Mouse (Mus musculus) limb, embryonic 11.5 days (tissue): ENCODE data around the gene Prc1. TPM values are rescaled to one million over a fixed set of nuclear protein-coding genes. Genes with fewer than 3 reads are reported as not detected.

Experiments used
- ATAC-seq: fragments of 200-750 bp; cut with Nextera tagmentation; 2 replicates; pipeline ENCODE4 v1.8.0; 2017; ENCODE audit warnings: low read depth; ENCODE audit not compliant: insufficient number of reproducible peaks, low FRiP score, low TSS enrichment
- DNase-seq: peaks from one replicate; pipeline ENCODE4 v3.0.0-alpha.2; 2015; ENCODE audit warnings: low spot score
- H3K27ac ChIP-seq: fragments of 300-500 bp; sonication (generic); replicated peaks from 2 replicates; pipeline ENCODE4 v1.5.1; 2014; ENCODE audit warnings: low read depth, mild to moderate bottlenecking, low read length
- H3K27me3 ChIP-seq: fragments of 300-500 bp; sonication (generic); 2 replicates; pipeline ENCODE4 v1.6.1; 2014; ENCODE audit warnings: mild to moderate bottlenecking, low read length, mixed read lengths; ENCODE audit not compliant: control insufficient read depth, insufficient read depth
- H3K36me3 ChIP-seq: fragments of 300-500 bp; sonication (generic); 2 replicates; pipeline ENCODE4 v1.6.1; 2014; ENCODE audit warnings: mild to moderate bottlenecking, low read length, moderate library complexity, mixed read lengths; ENCODE audit not compliant: control insufficient read depth, insufficient read depth
- H3K4me1 ChIP-seq: fragments of 300-500 bp; sonication (generic); 2 replicates; pipeline ENCODE4 v1.6.1; 2014; ENCODE audit warnings: low read length, mixed read lengths; ENCODE audit not compliant: control insufficient read depth, insufficient read depth
- H3K4me2 ChIP-seq: fragments of 300-500 bp; sonication (generic); 2 replicates; pipeline ENCODE4 v1.6.1; 2014; ENCODE audit warnings: low read depth, mild to moderate bottlenecking, moderate library complexity; ENCODE audit not compliant: severe bottlenecking
- H3K4me3 ChIP-seq: fragments of 300-500 bp; sonication (generic); 2 replicates; pipeline ENCODE4 v1.5.1; 2014; ENCODE audit warnings: low read depth, low read length
- H3K9ac ChIP-seq: fragments of 300-500 bp; sonication (generic); 2 replicates; pipeline ENCODE4 v1.6.1; 2014; ENCODE audit warnings: mild to moderate bottlenecking, low read length
- H3K9me3 ChIP-seq: fragments of 300-500 bp; sonication (generic); 2 replicates; pipeline ENCODE4 v1.6.1; 2016; ENCODE audit warnings: low read length; ENCODE audit not compliant: control insufficient read depth
- WGBS: fragments of 180-500 bp; shearing (Covaris S2); extraction: QIAGEN DNeasy Blood & Tissue Kit; methylation state at CpG from one replicate; pipeline ENCODE4 v1.1.7; 2014; 5-methylcytosine and 5-hydroxymethylcytosine counted together
- polyA plus RNA-seq: library from polyadenylated mRNA; unstranded; fragments of >200 nt; fragmentation: Nextera tagmentation; extraction: Ambion mirVana; gene quantifications from 2 replicates; pipeline ENCODE4 v1.2.1, GENCODE M21; 2014

Prc1 gene
- polyA plus RNA-seq, 1 experiment from 2014 or later: 150 TPM

DNA sequence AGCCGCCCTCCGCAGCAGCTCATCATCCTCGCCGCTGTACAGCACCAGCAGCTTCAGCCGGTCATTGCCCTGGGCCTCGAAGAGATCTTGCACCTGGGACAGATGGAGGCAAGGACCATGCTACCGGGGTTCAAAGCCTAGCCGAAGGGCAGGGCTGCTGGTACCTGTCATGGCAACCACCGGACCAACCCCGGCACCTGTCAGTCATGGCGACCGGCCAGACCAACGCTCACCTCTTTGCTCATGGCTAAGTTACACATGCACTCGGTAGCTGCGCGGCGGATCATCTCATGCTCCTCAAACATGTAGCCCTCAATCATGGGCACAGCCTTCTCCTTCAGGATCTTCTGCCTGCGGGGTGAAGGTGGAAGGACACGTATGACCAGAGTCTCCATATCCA lies 31.8 kb downstream of the Prc1 start:
- Histone ChIP-seq H3K36me3 (peaks cover 30% of the 10 kb centered on the region; the same call in 1 of the 2 replicates), H3K4me2 (no peak overlapping the region), H3K27me3 (no peaks in the 10 kb centered on the region), H3K27ac (no peak overlapping the region), H3K4me3 (no peak overlapping the region), H3K9ac (no peak overlapping the region), H3K4me1 (peaks cover 6% of the 10 kb centered on the region), H3K9me3 (no peaks in the 10 kb centered on the region)
- WGBS: 96% methylated on average over 19 of the region's 19 CpGs
- no peak for DNase-seq
- no peak for ATAC-seq

DNA sequence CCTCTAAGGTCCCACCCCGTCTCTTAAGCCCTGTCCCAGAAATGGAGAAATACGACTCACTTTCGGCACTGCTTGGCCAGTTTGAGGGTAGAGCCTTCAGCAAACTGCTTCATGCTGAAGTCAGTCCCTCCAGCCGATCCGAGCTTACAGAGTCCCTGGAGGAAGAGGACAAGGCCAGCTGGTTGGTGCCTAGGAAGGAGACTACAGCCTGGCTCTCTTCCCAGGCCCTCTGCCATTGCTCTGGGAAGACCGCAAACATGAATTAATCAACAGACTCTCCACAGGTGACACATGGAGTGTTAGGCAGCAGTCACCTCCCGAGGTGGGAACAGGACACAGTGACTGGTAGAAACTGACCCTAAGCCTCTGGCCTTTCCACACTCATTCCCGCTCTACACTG lies 36.0 kb downstream of the Prc1 start:
- Histone ChIP-seq H3K27ac (no peak overlapping the region), H3K4me2 (no peak overlapping the region), H3K4me1 (no peaks in the 10 kb centered on the region), H3K36me3 (peaks cover 57% of the 10 kb centered on the region), H3K27me3 (no peaks in the 10 kb centered on the region), H3K9ac (no peak overlapping the region), H3K4me3 (no peak overlapping the region), H3K9me3 (no peaks in the 10 kb centered on the region)
- ATAC-seq (no peak), DNase-seq (no peak)
- 90% methylated on average over 8 of the region's 8 CpGs for WGBS

DNA sequence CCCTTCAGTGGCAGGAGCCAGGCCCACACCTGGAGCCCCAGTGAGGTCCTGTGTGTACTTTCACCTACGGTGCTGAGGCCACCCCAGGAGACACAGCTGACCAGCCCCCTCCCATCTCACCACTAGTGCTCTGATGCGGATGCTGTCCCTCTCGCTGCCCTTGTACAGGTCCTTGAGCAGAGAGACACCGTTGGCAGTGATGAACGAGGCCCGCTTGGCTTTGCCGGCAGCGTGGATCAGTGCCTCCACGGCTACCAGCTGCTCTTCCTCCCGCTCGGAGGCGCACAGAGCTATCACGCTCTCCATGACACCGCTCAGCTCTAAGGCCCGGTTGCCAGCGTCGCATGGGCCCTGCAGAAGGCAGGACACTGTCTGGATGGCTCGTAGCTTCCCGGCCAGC lies 37.2 kb downstream of the Prc1 start:
- H3K36me3 ChIP-seq: peaks cover 54% of the 10 kb centered on the region

DNA sequence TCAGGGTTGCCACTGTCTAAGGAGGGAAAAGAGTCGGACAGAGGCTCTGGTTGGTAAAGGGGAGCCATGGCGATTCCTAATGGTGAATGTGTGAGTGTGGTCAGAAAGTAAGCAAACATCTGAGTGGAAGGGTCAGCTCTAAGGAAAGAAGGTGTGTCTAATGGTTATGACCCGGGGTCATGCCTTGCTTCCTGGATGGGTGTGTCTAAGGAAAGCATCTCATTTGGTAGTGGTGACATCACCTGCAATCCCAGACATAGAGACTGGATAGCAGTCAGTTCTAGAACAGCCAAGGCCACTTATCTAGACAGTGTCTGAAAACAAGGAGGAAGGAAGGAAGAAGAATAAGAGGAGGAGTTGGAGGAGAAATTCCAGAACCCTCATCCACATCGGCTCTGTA lies 40.6 kb downstream of the Prc1 start:
- peaks cover 52% of the 10 kb centered on the region for H3K36me3 ChIP-seq
- H3K9me3 ChIP-seq: no peaks in the 10 kb centered on the region
- ATAC-seq: no peak
- WGBS: 91% methylated on average over 4 of the region's 4 CpGs
- H3K4me1 ChIP-seq: peaks cover 11% of the 10 kb centered on the region; the same call in 1 of the 2 replicates
- DNase-seq: no peak
- H3K9ac ChIP-seq: no peak overlapping the region
- no peak overlapping the region for H3K4me3 ChIP-seq
- H3K27ac ChIP-seq: no peak overlapping the region
- no peaks in the 10 kb centered on the region for H3K27me3 ChIP-seq
- no peak overlapping the region for H3K4me2 ChIP-seq

More for the DNA sequence above, 37.2 kb downstream of the Prc1 start:
- Histone ChIP-seq H3K4me3 (no peak overlapping the region), H3K9ac (no peak overlapping the region), H3K27me3 (no peaks in the 10 kb centered on the region), H3K4me1 (no peaks in the 10 kb centered on the region), H3K9me3 (no peaks in the 10 kb centered on the region), H3K27ac (no peak overlapping the region), H3K4me2 (no peak overlapping the region)
- 97% methylated on average over 19 of the region's 19 CpGs for WGBS
- DNase-seq (no peak), ATAC-seq (no peak)

DNA sequence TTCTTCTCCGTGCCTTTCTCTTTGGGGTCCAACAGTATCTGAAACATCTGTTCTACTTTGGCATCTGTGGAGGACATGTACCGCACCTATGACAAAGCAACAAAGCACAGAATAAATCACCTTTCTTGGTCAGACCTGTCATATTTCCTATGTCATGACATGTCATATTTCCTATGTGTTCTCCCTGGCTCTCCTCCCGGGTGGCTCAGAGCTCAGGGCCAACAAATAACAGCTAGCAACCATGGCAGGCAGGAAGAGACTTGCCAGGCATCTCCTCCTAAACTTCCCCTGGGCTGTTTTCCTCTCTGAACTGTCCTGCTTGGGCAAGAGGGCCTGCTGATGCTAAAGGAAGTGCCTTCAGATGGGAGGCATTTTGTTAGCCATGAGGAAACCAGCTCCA lies 42.7 kb downstream of the Prc1 start:
- Histone ChIP-seq H3K4me3 (no peak overlapping the region), H3K9ac (no peak overlapping the region), H3K27ac (no peak overlapping the region), H3K9me3 (no peaks in the 10 kb centered on the region), H3K27me3 (no peaks in the 10 kb centered on the region), H3K4me2 (no peak overlapping the region), H3K4me1 (peaks cover 14% of the 10 kb centered on the region), H3K36me3 (peaks cover 32% of the 10 kb centered on the region)
- ATAC-seq: no peak
- no peak for DNase-seq
- 84% methylated on average over 3 of the region's 3 CpGs for WGBS

DNA sequence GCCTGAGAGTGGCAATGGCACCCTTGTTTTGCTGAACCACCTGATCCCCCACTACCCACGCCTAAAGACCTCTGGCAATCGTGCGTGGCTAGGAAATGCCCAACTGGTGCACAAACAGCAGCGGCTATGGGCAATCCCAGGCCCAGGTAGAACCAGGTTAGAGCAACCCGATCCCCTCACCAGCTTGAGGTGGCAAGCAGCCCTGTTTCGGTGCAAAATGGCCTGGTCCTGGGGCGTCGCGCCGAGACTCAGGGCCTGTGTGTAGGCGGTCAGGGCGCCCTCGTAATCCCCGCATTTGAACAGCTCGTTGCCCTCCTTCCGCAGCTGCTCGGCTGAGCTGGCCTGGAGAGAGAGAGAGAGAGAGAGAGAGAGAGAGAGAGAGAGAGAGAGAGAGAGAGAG lies 45.1 kb downstream of the Prc1 start:
- no peaks in the 10 kb centered on the region for H3K9me3 ChIP-seq
- WGBS: 9% methylated on average over 17 of the region's 17 CpGs
- H3K27ac ChIP-seq: no peak overlapping the region
- H3K4me1 ChIP-seq: peaks cover 18% of the 10 kb centered on the region
- peak overlapping the region; percentile 66 for H3K9ac ChIP-seq
- H3K36me3 ChIP-seq: peaks cover 14% of the 10 kb centered on the region
- H3K4me2 ChIP-seq: peak overlapping the region; percentile 90
- H3K4me3 ChIP-seq: peak overlapping the region; percentile 65
- H3K27me3 ChIP-seq: no peaks in the 10 kb centered on the region
- ATAC-seq (no peak), DNase-seq (peak; percentile 41)

DNA sequence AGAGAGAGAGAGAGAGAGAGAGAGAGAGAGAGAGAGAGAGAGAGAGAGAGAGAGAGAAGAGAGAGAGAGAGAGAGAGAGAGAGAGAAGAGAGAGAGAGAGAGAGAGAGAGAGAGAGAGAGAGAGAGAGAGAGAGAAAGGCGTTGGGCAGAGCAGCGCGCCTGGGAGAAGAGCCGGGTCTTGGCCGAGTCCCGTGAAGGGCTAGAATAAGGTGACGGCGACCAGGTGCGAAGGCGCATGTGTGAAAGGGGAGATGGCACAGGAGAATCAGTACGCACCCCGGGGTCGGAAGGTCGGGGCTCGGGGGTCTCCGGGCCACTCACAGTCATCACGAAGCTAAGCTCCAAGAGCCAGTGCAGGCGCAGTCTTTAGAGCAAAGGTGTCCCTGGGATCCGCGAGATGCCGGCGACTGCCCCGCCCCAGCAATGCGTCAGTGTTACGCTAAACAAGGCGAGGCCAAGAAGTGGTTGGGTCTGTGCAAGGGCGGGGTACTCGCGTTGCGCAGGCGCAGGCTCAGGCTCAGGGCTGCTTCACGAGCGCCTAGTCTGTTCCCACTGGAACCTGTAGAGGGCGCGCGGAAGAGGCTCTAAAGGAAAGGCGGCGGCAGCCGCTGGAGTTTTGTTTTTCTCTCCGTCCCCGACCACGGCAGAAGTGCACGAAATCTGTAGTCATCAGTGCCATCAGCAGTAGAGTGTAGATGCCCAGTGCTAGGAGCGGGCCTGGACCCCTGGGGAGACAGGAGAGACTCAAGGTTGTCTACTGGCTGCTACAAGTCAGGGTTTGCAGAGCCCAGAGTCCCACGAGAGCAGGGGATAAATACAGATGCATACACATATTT lies 45.8 kb downstream of the Prc1 start:
- peak overlapping the region; percentile 90 for H3K4me2 ChIP-seq
- DNase-seq: peak; percentile 99
- H3K27me3 ChIP-seq: no peaks in the 10 kb centered on the region
- peak overlapping the region; percentile 60; the same call in 1 of the 2 replicates for H3K9ac ChIP-seq
- peak overlapping the region; percentile 65 for H3K4me3 ChIP-seq
- H3K36me3 ChIP-seq: peaks cover 12% of the 10 kb centered on the region
- H3K9me3 ChIP-seq: no peaks in the 10 kb centered on the region
- H3K4me1 ChIP-seq: peaks cover 18% of the 10 kb centered on the region
- H3K27ac ChIP-seq: no peak overlapping the region
- ATAC-seq: peak; percentile 94
- WGBS: 1% methylated on average over 45 of the region's 45 CpGs

DNA sequence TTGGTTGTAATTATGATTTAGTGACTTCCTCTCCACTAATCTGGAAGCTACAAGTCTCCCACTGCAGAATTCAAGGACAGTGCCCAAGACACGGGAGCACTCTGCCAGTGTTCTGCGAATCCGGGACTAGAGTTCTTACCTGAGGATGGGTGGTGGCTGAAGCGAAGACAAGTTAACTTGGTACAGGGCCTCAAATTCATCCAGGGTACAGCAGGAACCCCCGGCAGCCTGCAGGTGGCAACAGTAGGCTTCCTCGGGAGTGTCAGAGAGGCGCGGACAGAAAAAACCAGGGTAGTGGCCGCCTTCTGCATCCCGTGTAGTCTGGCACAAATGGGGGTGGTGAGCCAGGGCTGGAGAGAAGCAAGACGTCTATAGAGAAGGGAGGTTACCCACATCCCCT lies 46.5 kb downstream of the Prc1 start, which contains the start of gene Unc45a:
Gene Unc45a, minus strand, starts transcription at position 213 of the 400 bp plus-strand sequence.
- Histone ChIP-seq H3K4me1 (peaks cover 18% of the 10 kb centered on the region), H3K4me2 (peak within 1 kb of the TSS; percentile 90), H3K27me3 (no peaks in the 10 kb centered on the region), H3K4me3 (peak within 1 kb of the TSS; percentile 65), H3K9ac (peak within 1 kb of the TSS; percentile 60; the same call in 1 of the 2 replicates), H3K36me3 (peaks cover 10% of the 10 kb centered on the region), H3K27ac (no peak within 1 kb of the TSS), H3K9me3 (no peaks in the 10 kb centered on the region)
- under 1% methylated on average over 11 of the region's 11 CpGs for WGBS
- DNase-seq (peak; percentile 84), ATAC-seq (peak; percentile 58)
